Mouse (Mus musculus) liver, postnatal 0 days (tissue): ENCODE measurements around the gene Polr1a. TPM values are rescaled to one million over a fixed set of nuclear protein-coding genes. Genes with fewer than 3 reads are reported as not detected.

ENCODE experiments used
- ATAC-seq: fragments of 200-750 bp; cut with Nextera tagmentation; 2 replicates; pipeline ENCODE4 v1.8.0; 2017; ENCODE audit warnings: mild to moderate bottlenecking, moderate library complexity
- DNase-seq: peaks from one replicate; pipeline ENCODE4 v3.0.0-alpha.2; 2016
- H3K27ac ChIP-seq: fragments of 300-500 bp; sonication (generic); 2 replicates; pipeline ENCODE4 v1.5.1; 2014; ENCODE audit warnings: antibody characterized with exemption, moderate library complexity, mild to moderate bottlenecking, low read depth
- H3K27me3 ChIP-seq: fragments of 300-500 bp; sonication (generic); 2 replicates; pipeline ENCODE4 v1.6.1; 2014; ENCODE audit warnings: low read length, control low read depth, mixed read lengths; ENCODE audit not compliant: insufficient read depth
- H3K36me3 ChIP-seq: fragments of 300-500 bp; sonication (generic); replicated peaks from 2 replicates; pipeline ENCODE4 v1.6.1; 2014; ENCODE audit warnings: mild to moderate bottlenecking, control low read depth, low read length, moderate library complexity, mixed read lengths; ENCODE audit not compliant: insufficient read depth
- H3K4me1 ChIP-seq: fragments of 300-500 bp; sonication (generic); 2 replicates; pipeline ENCODE4 v1.6.1; 2014; ENCODE audit warnings: antibody characterized with exemption, mild to moderate bottlenecking, control low read depth; ENCODE audit not compliant: insufficient read depth
- H3K4me2 ChIP-seq: fragments of 300-500 bp; sonication (generic); 2 replicates; pipeline ENCODE4 v1.6.1; 2014; ENCODE audit warnings: low read depth, mild to moderate bottlenecking, low read length, moderate library complexity, mixed read lengths
- H3K4me3 ChIP-seq: fragments of 300-500 bp; sonication (generic); 2 replicates; pipeline ENCODE4 v1.5.1; 2014; ENCODE audit warnings: low read depth, low read length
- H3K9ac ChIP-seq: fragments of 300-500 bp; sonication (generic); replicated peaks from 2 replicates; pipeline ENCODE4 v1.6.1; 2014; ENCODE audit warnings: mild to moderate bottlenecking, moderate library complexity
- H3K9me3 ChIP-seq: fragments of 300-500 bp; sonication (generic); 2 replicates; pipeline ENCODE4 v1.6.1; 2016; ENCODE audit warnings: mild to moderate bottlenecking, control low read depth, low read length, mixed read lengths
- CTCF ChIP-seq: sonication (generic); IDR thresholded peaks from 2 replicates; pipeline ENCODE4 v1.5.1; 2016; ENCODE audit warnings: antibody characterized with exemption, low read depth
- EP300 ChIP-seq: IDR thresholded peaks from 2 replicates; pipeline ENCODE4 v1.6.1; 2016; ENCODE audit warnings: antibody characterized with exemption, low read depth, mild to moderate bottlenecking
- WGBS: fragments of 180-500 bp; shearing (Covaris S2); extraction: QIAGEN DNeasy Blood & Tissue Kit; methylation state at CpG from one replicate; pipeline ENCODE4 v1.1.7; 2014; ENCODE audit not compliant: insufficient replicate concordance; 5-methylcytosine and 5-hydroxymethylcytosine counted together
- polyA plus RNA-seq: library from polyadenylated mRNA; unstranded; fragments of >200 nt; fragmentation: Nextera tagmentation; extraction: Ambion mirVana; gene quantifications from 2 replicates; pipeline ENCODE4 v1.2.1, GENCODE M21; 2015

The Polr1a gene
- polyA plus RNA-seq, 1 experiment from 2014 or later: 10.0 TPM

DNA sequence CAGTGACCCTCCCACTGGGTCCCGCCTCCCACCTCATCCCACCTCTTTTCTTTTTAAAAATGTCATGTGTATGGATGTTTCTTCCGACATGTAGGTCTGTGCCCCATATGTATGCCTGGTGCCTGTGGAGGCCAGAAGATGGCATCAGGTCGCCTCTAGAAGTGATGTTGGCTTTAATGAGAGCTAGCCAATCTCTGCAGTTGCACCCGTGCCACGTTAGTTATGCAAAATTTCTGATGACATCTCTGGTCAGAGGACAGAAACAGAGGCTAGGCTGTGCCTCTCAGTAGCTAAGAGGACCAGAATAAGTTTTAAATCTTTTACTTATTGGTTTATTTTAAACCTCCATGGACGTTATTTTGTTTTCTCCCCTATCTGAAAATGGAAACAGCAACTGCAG, 109.2 kb downstream of the Polr1a start:
- 60% methylated on average over 6 of the region's 6 CpGs for WGBS
- no peak for ATAC-seq
- H3K36me3 ChIP-seq: no peaks in the 10 kb centered on the region
- H3K27me3 ChIP-seq: no peaks in the 10 kb centered on the region
- H3K9ac ChIP-seq: no peak overlapping the region
- H3K9me3 ChIP-seq: no peaks in the 10 kb centered on the region
- no peak overlapping the region for H3K27ac ChIP-seq
- TF ChIP-seq CTCF: peak; percentile 29; the same call in 1 of the 2 replicates
- TF ChIP-seq EP300: no peak
- no peaks in the 10 kb centered on the region for H3K4me1 ChIP-seq
- no peak overlapping the region for H3K4me3 ChIP-seq
- DNase-seq: no peak
- no peak overlapping the region for H3K4me2 ChIP-seq

- ATAC-seq: no peak
- H3K4me3 ChIP-seq: no peak overlapping the region
- H3K9ac ChIP-seq: no peak overlapping the region
- H3K27ac ChIP-seq: no peak overlapping the region
- no peak for DNase-seq
- no peaks in the 10 kb centered on the region for H3K27me3 ChIP-seq
- no peak overlapping the region for H3K4me2 ChIP-seq
- TF ChIP-seq EP300: no peak
- no peak for TF ChIP-seq CTCF
- no peaks in the 10 kb centered on the region for H3K9me3 ChIP-seq
- no peaks in the 10 kb centered on the region for H3K36me3 ChIP-seq
- H3K4me1 ChIP-seq: peaks cover 19% of the 10 kb centered on the region
Observed at GRCm38 (mm10) chr6:72025497-72025896, 116.6 kb downstream of the Polr1a start.

- WGBS: 72% methylated on average over 1 of the region's 1 CpGs
- Histone ChIP-seq H3K36me3 (no peaks in the 10 kb centered on the region), H3K9ac (no peak overlapping the region), H3K4me1 (peaks cover 19% of the 10 kb centered on the region), H3K4me2 (no peak overlapping the region), H3K27me3 (no peaks in the 10 kb centered on the region), H3K27ac (peak overlapping the region; percentile 92), H3K4me3 (no peak overlapping the region), H3K9me3 (no peaks in the 10 kb centered on the region)
- TF ChIP-seq EP300 (peak; percentile 92), CTCF (no peak)
- DNase-seq (no peak), ATAC-seq (peak; percentile 97)
Observed at GRCm38 (mm10) chr6:72028079-72028478, 119.2 kb downstream of the Polr1a start.

DNA sequence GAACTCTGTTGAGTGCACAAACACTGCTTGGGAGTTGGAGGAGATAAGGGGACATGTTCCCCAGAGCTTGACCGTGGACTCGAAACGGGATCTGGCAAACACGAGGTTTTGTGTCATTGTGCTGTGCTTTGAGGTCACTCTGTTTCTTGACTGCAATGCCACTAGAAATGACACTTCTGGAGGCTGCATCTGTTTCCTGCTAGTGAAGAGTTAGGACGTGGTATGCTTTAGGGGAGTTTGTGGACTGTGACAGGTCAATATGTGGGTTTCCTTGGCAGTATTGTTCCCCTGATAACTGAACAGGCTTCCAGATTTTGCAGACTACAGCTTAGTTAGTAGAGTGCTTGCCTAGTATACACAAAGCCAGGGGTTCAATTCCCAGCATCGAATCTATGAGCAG, 120.8 kb downstream of the Polr1a start:
- Histone ChIP-seq H3K36me3 (no peaks in the 10 kb centered on the region), H3K27me3 (no peaks in the 10 kb centered on the region), H3K4me3 (no peak overlapping the region), H3K9ac (no peak overlapping the region), H3K27ac (peak overlapping the region; percentile 92), H3K4me2 (no peak overlapping the region), H3K4me1 (peaks cover 19% of the 10 kb centered on the region), H3K9me3 (no peaks in the 10 kb centered on the region)
- ATAC-seq (no peak), DNase-seq (no peak)
- TF ChIP-seq CTCF (no peak), EP300 (no peak)
- 22% methylated on average over 6 of the region's 6 CpGs for WGBS

Other genes starting within 250 kb of the Polr1a start
- 1.9 and 2.3 TPM in 2 replicates for gene Reep1, start 201.5 kb upstream of the Polr1a start, polyA plus RNA-seq
- 57.3 and 59.4 TPM in 2 replicates for gene Mrpl35, start 82.1 kb upstream of the Polr1a start, polyA plus RNA-seq
- gene Immt, start 77.7 kb upstream of the Polr1a start, polyA plus RNA-seq: 82.5 and 88.1 TPM in 2 replicates
- 30.4 and 32.0 TPM in 2 replicates for gene Ptcd3, start 303 bp upstream of the Polr1a start, polyA plus RNA-seq
- gene St3gal5, start 188.5 kb downstream of the Polr1a start, polyA plus RNA-seq: 175 and 212 TPM in 2 replicates